Mouse (Mus musculus) heart, embryonic 14.5 days (tissue): ENCODE measurements around the gene Nup62. TPM values are rescaled to one million over a fixed set of nuclear protein-coding genes. Genes with fewer than 3 reads are reported as not detected.

Experiments used
- ATAC-seq: fragments of 200-750 bp; cut with Nextera tagmentation; 2 replicates; pipeline ENCODE4 v1.8.0; 2017; ENCODE audit warnings: low read depth, moderate TSS enrichment; ENCODE audit not compliant: insufficient number of reproducible peaks, insufficient read depth, low FRiP score
- H3K27ac ChIP-seq, 2 experiments: fragments of 200-500 bp in 1 of 2; fragments of 300-500 bp in 1 of 2; sonication (generic) in 1 of 2; replicated peaks in 1 of 2; 2 replicates each; pipeline ENCODE4 v1.5.1; 2012 to 2014; ENCODE audit warnings: low read depth in 2 of 2, low read length in 2 of 2, control low read depth in 1 of 2, mild to moderate bottlenecking in 1 of 2, mixed read lengths in 1 of 2; ENCODE audit not compliant: control insufficient read depth in 1 of 2, insufficient read depth in 1 of 2
- H3K27me3 ChIP-seq: fragments of 300-500 bp; sonication (generic); 2 replicates; pipeline ENCODE4 v1.6.1; 2014; ENCODE audit warnings: mild to moderate bottlenecking, low read length, control low read depth; ENCODE audit not compliant: control insufficient read depth, insufficient read depth
- H3K36me3 ChIP-seq: fragments of 300-500 bp; sonication (generic); 2 replicates; pipeline ENCODE4 v1.6.1; 2014; ENCODE audit warnings: mild to moderate bottlenecking, control low read depth, low read length, mixed read lengths; ENCODE audit not compliant: control insufficient read depth, insufficient read depth
- H3K4me1 ChIP-seq, 2 experiments: fragments of 200-500 bp in 1 of 2; fragments of 300-500 bp in 1 of 2; sonication (generic) in 1 of 2; 2 replicates each; pipeline ENCODE4 v1.6.1; 2012 to 2014; ENCODE audit warnings: low read length in 2 of 2, control low read depth in 1 of 2, mixed read lengths in 1 of 2; ENCODE audit not compliant: control insufficient read depth in 2 of 2, insufficient read depth in 2 of 2
- H3K4me2 ChIP-seq: fragments of 300-500 bp; sonication (generic); 2 replicates; pipeline ENCODE4 v1.6.1; 2014; ENCODE audit warnings: mild to moderate bottlenecking, low read length
- H3K4me3 ChIP-seq, 2 experiments: fragments of 200-500 bp in 1 of 2; fragments of 300-500 bp in 1 of 2; sonication (generic) in 1 of 2; 2 replicates each; pipeline ENCODE4 v1.5.1; 2012 to 2014; ENCODE audit warnings: low read length in 2 of 2, mild to moderate bottlenecking in 2 of 2, control low read depth in 1 of 2, low read depth in 1 of 2, moderate library complexity in 1 of 2; ENCODE audit not compliant: control insufficient read depth in 1 of 2, insufficient read depth in 1 of 2
- H3K9ac ChIP-seq: fragments of 300-500 bp; sonication (generic); 2 replicates; pipeline ENCODE4 v1.6.1; 2014; ENCODE audit warnings: mild to moderate bottlenecking, low read length
- H3K9me3 ChIP-seq: fragments of 300-500 bp; sonication (generic); 2 replicates; pipeline ENCODE4 v1.6.1; 2016; ENCODE audit warnings: low read length, control low read depth; ENCODE audit not compliant: control insufficient read depth
- WGBS: fragments of 180-500 bp; shearing (Covaris S2); extraction: QIAGEN DNeasy Blood & Tissue Kit; methylation state at CpG from one replicate; pipeline ENCODE4 v1.1.7; 2014; 5-methylcytosine and 5-hydroxymethylcytosine counted together
- polyA plus RNA-seq: library from polyadenylated mRNA; unstranded; fragments of >200 nt; fragmentation: Nextera tagmentation; extraction: Ambion mirVana; gene quantifications from 2 replicates; pipeline ENCODE4 v1.2.1, GENCODE M21; 2014

Nup62 gene
- polyA plus RNA-seq, 1 experiment from 2014 or later: 41.7 TPM

GRCm38 (mm10) chr7:44867010-44867702, 51.3 kb downstream of the Nup62 start:
- Histone ChIP-seq H3K4me3 (peak overlapping the region; percentile 77 to 95; a peak in 3 of 4 replicates), H3K4me1 (peaks cover 40 to 56% of the 10 kb centered on the region in 2 experiments), H3K36me3 (peaks cover 45% of the 10 kb centered on the region), H3K4me2 (peak overlapping the region; percentile 92), H3K9ac (peak overlapping the region; percentile 97), H3K27ac (peak overlapping the region; percentile 79 to 100; a peak in 3 of 4 replicates), H3K9me3 (no peaks in the 10 kb centered on the region), H3K27me3 (no peaks in the 10 kb centered on the region)
- WGBS: 64% methylated on average over 19 of the region's 19 CpGs
- ATAC-seq: no peak

- H3K36me3 ChIP-seq: peaks cover 39% of the 10 kb centered on the region
- no peaks in the 10 kb centered on the region for H3K9me3 ChIP-seq
- no peak for ATAC-seq
- H3K9ac ChIP-seq: peak overlapping the region; percentile 97
- peak overlapping the region; percentile 13 to 100; a peak in 2 of 4 replicates for H3K27ac ChIP-seq
- H3K27me3 ChIP-seq: no peaks in the 10 kb centered on the region
- peak overlapping the region; percentile 92 for H3K4me2 ChIP-seq
- 42% methylated on average over 9 of the region's 9 CpGs for WGBS
- H3K4me3 ChIP-seq: peak overlapping the region; percentile 77 to 95
- peaks cover 41 to 59% of the 10 kb centered on the region in 2 experiments for H3K4me1 ChIP-seq
Measured at GRCm38 (mm10) chr7:44867802-44868201, 51.9 kb downstream of the Nup62 start.

GRCm38 (mm10) chr7:44868465-44868864, 52.6 kb downstream of the Nup62 start:
- ATAC-seq: no peak
- peaks cover 43 to 66% of the 10 kb centered on the region in 2 experiments for H3K4me1 ChIP-seq
- WGBS: 7% methylated on average over 16 of the region's 16 CpGs

GRCm38 (mm10) chr7:44868919-44869696, 53.2 kb downstream of the Nup62 start:
- Histone ChIP-seq H3K4me2 (peak overlapping the region; percentile 92), H3K9ac (peak overlapping the region; percentile 97), H3K9me3 (no peaks in the 10 kb centered on the region), H3K27me3 (no peaks in the 10 kb centered on the region), H3K27ac (peak overlapping the region; percentile 96 to 100), H3K4me3 (peak overlapping the region; percentile 77 to 95), H3K4me1 (peaks cover 43 to 67% of the 10 kb centered on the region in 2 experiments), H3K36me3 (peaks cover 26% of the 10 kb centered on the region)
- ATAC-seq: peak; percentile 48
- WGBS: under 1% methylated on average over 99 of the region's 108 CpGs

More at GRCm38 (mm10) chr7:44868465-44868864, 52.6 kb downstream of the Nup62 start:
- no peaks in the 10 kb centered on the region for H3K9me3 ChIP-seq
- peak overlapping the region; percentile 77 to 95 for H3K4me3 ChIP-seq
- peak overlapping the region; percentile 97 for H3K9ac ChIP-seq
- peaks cover 32% of the 10 kb centered on the region for H3K36me3 ChIP-seq
- H3K27me3 ChIP-seq: no peaks in the 10 kb centered on the region
- peak overlapping the region; percentile 92 for H3K4me2 ChIP-seq
- H3K27ac ChIP-seq: peak overlapping the region; percentile 19 to 100; a peak in 3 of 4 replicates

- Histone ChIP-seq H3K9me3 (no peaks in the 10 kb centered on the region), H3K9ac (peak within 1 kb of the TSS; percentile 97), H3K27me3 (no peaks in the 10 kb centered on the region), H3K4me2 (peak within 1 kb of the TSS; percentile 92), H3K36me3 (peaks cover 18% of the 10 kb centered on the region), H3K4me1 (peaks cover 38 to 59% of the 10 kb centered on the region in 2 experiments), H3K27ac (peak within 1 kb of the TSS; percentile 96 to 100), H3K4me3 (peak within 1 kb of the TSS; percentile 77 to 95)
- peak; percentile 89 for ATAC-seq
- WGBS: 4% methylated on average over 29 of the region's 29 CpGs
Measured at GRCm38 (mm10) chr7:44869697-44870528, 54.0 kb downstream of the Nup62 start, which contains the start of gene Ptov1. Gene Ptov1, minus strand, starts transcription at chr7:44869788.

- H3K36me3 ChIP-seq: peaks cover 11% of the 10 kb centered on the region; the same call in 1 of the 2 replicates
- WGBS: 83% methylated on average over 6 of the region's 6 CpGs
- H3K9me3 ChIP-seq: no peaks in the 10 kb centered on the region
- peak overlapping the region; percentile 97 for H3K9ac ChIP-seq
- no peak for ATAC-seq
- H3K27me3 ChIP-seq: no peaks in the 10 kb centered on the region
- H3K4me2 ChIP-seq: peak overlapping the region; percentile 92
- peaks cover 31 to 52% of the 10 kb centered on the region in 2 experiments for H3K4me1 ChIP-seq
- peak overlapping the region; percentile 83 to 100 for H3K27ac ChIP-seq
- peak overlapping the region in 1 of 2 experiments; percentile 77; a peak in 2 of 4 replicates for H3K4me3 ChIP-seq
Measured at GRCm38 (mm10) chr7:44870614-44871013, 54.7 kb downstream of the Nup62 start.

GRCm38 (mm10) chr7:44871181-44871580, 55.3 kb downstream of the Nup62 start:
- no peaks in the 10 kb centered on the region for H3K9me3 ChIP-seq
- H3K4me3 ChIP-seq: no peak overlapping the region
- H3K36me3 ChIP-seq: peaks cover 10% of the 10 kb centered on the region; the same call in 1 of the 2 replicates
- no peak overlapping the region for H3K9ac ChIP-seq
- ATAC-seq: no peak
- H3K4me1 ChIP-seq: peaks cover 28 to 46% of the 10 kb centered on the region in 2 experiments
- H3K4me2 ChIP-seq: no peak overlapping the region
- no peak overlapping the region for H3K27ac ChIP-seq
- 71% methylated on average over 1 of the region's 1 CpGs for WGBS
- H3K27me3 ChIP-seq: no peaks in the 10 kb centered on the region
